Mouse (Mus musculus) lung, postnatal 0 days (tissue): ENCODE results near the gene Prdm11. TPM values are rescaled to one million over a fixed set of nuclear protein-coding genes. Genes with fewer than 3 reads are reported as not detected.

Experiments
- ATAC-seq: fragments of 200-750 bp; cut with Nextera tagmentation; 2 replicates; pipeline ENCODE4 v1.8.0; 2017; ENCODE audit warnings: moderate library complexity
- DNase-seq: peaks from one replicate; pipeline ENCODE4 v3.0.0-alpha.2; 2016; ENCODE audit warnings: low spot score
- H3K27ac ChIP-seq: fragments of 300-500 bp; sonication (generic); 2 replicates; pipeline ENCODE4 v1.5.1; 2014; ENCODE audit warnings: antibody characterized with exemption, mild to moderate bottlenecking, low read length, mixed read lengths
- H3K27me3 ChIP-seq: fragments of 300-500 bp; sonication (generic); replicated peaks from 2 replicates; pipeline ENCODE4 v1.6.1; 2014; ENCODE audit warnings: low read length, mixed read lengths; ENCODE audit not compliant: insufficient read depth
- H3K36me3 ChIP-seq: fragments of 300-500 bp; sonication (generic); 2 replicates; pipeline ENCODE4 v1.6.1; 2014; ENCODE audit warnings: low read length, mixed read lengths; ENCODE audit not compliant: insufficient read depth
- H3K4me1 ChIP-seq: fragments of 300-500 bp; sonication (generic); 2 replicates; pipeline ENCODE4 v1.6.1; 2014; ENCODE audit warnings: antibody characterized with exemption, low read depth, low read length, mixed read lengths; ENCODE audit not compliant: insufficient read depth
- H3K4me2 ChIP-seq: fragments of 300-500 bp; sonication (generic); replicated peaks from 2 replicates; pipeline ENCODE4 v1.6.1; 2014; ENCODE audit warnings: low read depth, mild to moderate bottlenecking, low read length, moderate library complexity, mixed read lengths
- H3K4me3 ChIP-seq: fragments of 300-500 bp; sonication (generic); 2 replicates; pipeline ENCODE4 v1.5.1; 2014; ENCODE audit warnings: low read depth, low read length
- H3K9ac ChIP-seq: fragments of 300-500 bp; sonication (generic); replicated peaks from 2 replicates; pipeline ENCODE4 v1.6.1; 2014; ENCODE audit warnings: low read depth, mild to moderate bottlenecking
- H3K9me3 ChIP-seq: fragments of 300-500 bp; sonication (generic); 2 replicates; pipeline ENCODE4 v1.6.1; 2016; ENCODE audit warnings: low read length, mixed read lengths
- CTCF ChIP-seq: IDR thresholded peaks from 2 replicates; pipeline ENCODE4 v1.5.1; 2016; ENCODE audit warnings: antibody characterized with exemption, mild to moderate bottlenecking
- EP300 ChIP-seq: IDR thresholded peaks from 2 replicates; pipeline ENCODE4 v1.6.1; 2016; ENCODE audit warnings: antibody characterized with exemption, mild to moderate bottlenecking, control low read depth
- WGBS: fragments of 180-500 bp; shearing (Covaris S2); extraction: QIAGEN DNeasy Blood & Tissue Kit; methylation state at CpG from one replicate; pipeline ENCODE4 v1.1.7; 2014; 5-methylcytosine and 5-hydroxymethylcytosine counted together
- polyA plus RNA-seq: library from polyadenylated mRNA; unstranded; fragments of >200 nt; fragmentation: Nextera tagmentation; extraction: Ambion mirVana; gene quantifications from 2 replicates; pipeline ENCODE4 v1.2.1, GENCODE M21; 2015

Gene Prdm11
- polyA plus RNA-seq, 1 experiment from 2014 or later: 3.7 TPM

GRCm38 (mm10) chr2:93040841-93041240 is 5.1 kb downstream of the Prdm11 start:
- no peaks in the 10 kb centered on the region for H3K9me3 ChIP-seq
- WGBS: 29% methylated on average over 7 of the region's 7 CpGs
- peak overlapping the region; percentile 60 for H3K27ac ChIP-seq
- H3K4me2 ChIP-seq: no peak overlapping the region
- no peaks in the 10 kb centered on the region for H3K27me3 ChIP-seq
- H3K4me3 ChIP-seq: no peak overlapping the region
- H3K4me1 ChIP-seq: peaks cover 37% of the 10 kb centered on the region
- no peak overlapping the region for H3K9ac ChIP-seq
- DNase-seq: peak; percentile 61
- H3K36me3 ChIP-seq: no peaks in the 10 kb centered on the region
- no peak for TF ChIP-seq CTCF
- no peak for TF ChIP-seq EP300
- ATAC-seq: peak; percentile 8; the same call in 1 of the 2 replicates

- H3K36me3 ChIP-seq: no peaks in the 10 kb centered on the region
- 87% methylated on average over 5 of the region's 5 CpGs for WGBS
- no peak for ATAC-seq
- TF ChIP-seq EP300: no peak
- TF ChIP-seq CTCF: no peak
- no peak overlapping the region for H3K9ac ChIP-seq
- no peak for DNase-seq
- H3K4me3 ChIP-seq: no peak overlapping the region
- H3K4me2 ChIP-seq: no peak overlapping the region
- peaks cover 41% of the 10 kb centered on the region for H3K4me1 ChIP-seq
- H3K27me3 ChIP-seq: no peaks in the 10 kb centered on the region
- H3K9me3 ChIP-seq: no peaks in the 10 kb centered on the region
- H3K27ac ChIP-seq: no peak overlapping the region
Observed at GRCm38 (mm10) chr2:93039706-93040105, 6.3 kb downstream of the Prdm11 start.

- DNase-seq (no peak), ATAC-seq (no peak)
- H3K4me2 ChIP-seq: no peak overlapping the region
- H3K27me3 ChIP-seq: no peaks in the 10 kb centered on the region
- no peak overlapping the region for H3K4me3 ChIP-seq
- H3K9ac ChIP-seq: no peak overlapping the region
- no peak overlapping the region for H3K27ac ChIP-seq
- H3K9me3 ChIP-seq: no peaks in the 10 kb centered on the region
- peaks cover 34% of the 10 kb centered on the region for H3K4me1 ChIP-seq
- WGBS: 72% methylated on average over 3 of the region's 3 CpGs
- H3K36me3 ChIP-seq: no peaks in the 10 kb centered on the region
- no peak for TF ChIP-seq CTCF
- no peak for TF ChIP-seq EP300
Observed at GRCm38 (mm10) chr2:93039043-93039442, 6.9 kb downstream of the Prdm11 start.

GRCm38 (mm10) chr2:93035631-93036030 is 10.3 kb downstream of the Prdm11 start:
- no peaks in the 10 kb centered on the region for H3K27me3 ChIP-seq
- DNase-seq (peak; percentile 69), ATAC-seq (peak; percentile 69)
- peak overlapping the region; percentile 68 for H3K27ac ChIP-seq
- TF ChIP-seq EP300 (no peak), CTCF (no peak)
- H3K4me3 ChIP-seq: no peak overlapping the region
- no peak overlapping the region for H3K9ac ChIP-seq
- H3K36me3 ChIP-seq: no peaks in the 10 kb centered on the region
- H3K4me2 ChIP-seq: no peak overlapping the region
- H3K9me3 ChIP-seq: no peaks in the 10 kb centered on the region
- peaks cover 28% of the 10 kb centered on the region for H3K4me1 ChIP-seq
- 30% methylated on average over 7 of the region's 7 CpGs for WGBS

- Histone ChIP-seq H3K27ac (peak overlapping the region; percentile 51), H3K36me3 (no peaks in the 10 kb centered on the region), H3K9ac (no peak overlapping the region), H3K4me3 (no peak overlapping the region), H3K4me2 (no peak overlapping the region), H3K9me3 (no peaks in the 10 kb centered on the region), H3K4me1 (peaks cover 33% of the 10 kb centered on the region; the same call in 1 of the 2 replicates), H3K27me3 (no peaks in the 10 kb centered on the region)
- TF ChIP-seq CTCF (no peak), EP300 (no peak)
- ATAC-seq: peak; percentile 34
- WGBS: 50% methylated on average over 11 of the region's 11 CpGs
- peak; percentile 66 for DNase-seq
Observed at GRCm38 (mm10) chr2:93032651-93033050, 13.3 kb downstream of the Prdm11 start.

GRCm38 (mm10) chr2:93032049-93032448 is 13.9 kb downstream of the Prdm11 start:
- Histone ChIP-seq H3K9ac (no peak overlapping the region), H3K9me3 (no peaks in the 10 kb centered on the region), H3K4me3 (no peak overlapping the region), H3K27ac (peak overlapping the region; percentile 51), H3K4me2 (no peak overlapping the region), H3K4me1 (peaks cover 33% of the 10 kb centered on the region), H3K27me3 (no peaks in the 10 kb centered on the region), H3K36me3 (no peaks in the 10 kb centered on the region)
- TF ChIP-seq CTCF: no peak
- no peak for TF ChIP-seq EP300
- 63% methylated on average over 8 of the region's 8 CpGs for WGBS
- ATAC-seq (peak; percentile 8; the same call in 1 of the 2 replicates), DNase-seq (peak; percentile 42)

- ATAC-seq: no peak
- WGBS: 65% methylated on average over 9 of the region's 9 CpGs
- H3K4me3 ChIP-seq: no peak overlapping the region
- H3K36me3 ChIP-seq: no peaks in the 10 kb centered on the region
- no peaks in the 10 kb centered on the region for H3K9me3 ChIP-seq
- no peak overlapping the region for H3K27ac ChIP-seq
- no peak overlapping the region for H3K4me2 ChIP-seq
- H3K4me1 ChIP-seq: peaks cover 28% of the 10 kb centered on the region
- H3K9ac ChIP-seq: no peak overlapping the region
- no peaks in the 10 kb centered on the region for H3K27me3 ChIP-seq
- DNase-seq: peak; percentile 50
- TF ChIP-seq EP300 (no peak), CTCF (0 out of 2 replicates have a peak, but pooled peaks have one; percentile 7)
Observed at GRCm38 (mm10) chr2:93031021-93031420, 14.9 kb downstream of the Prdm11 start.
